Mouse (Mus musculus): ENCODE measurements around the gene 1110051M20Rik. TPM values are rescaled to one million over a fixed set of nuclear protein-coding genes. Genes with fewer than 3 reads are reported as not detected.
A peak's percentile ranks its signal among the peaks of the same experiment; 100 is the strongest.

Gene 1110051M20Rik
- total RNA-seq, 2 experiments from 2014 or later, result 15.2 to 17.6 TPM

DNA sequence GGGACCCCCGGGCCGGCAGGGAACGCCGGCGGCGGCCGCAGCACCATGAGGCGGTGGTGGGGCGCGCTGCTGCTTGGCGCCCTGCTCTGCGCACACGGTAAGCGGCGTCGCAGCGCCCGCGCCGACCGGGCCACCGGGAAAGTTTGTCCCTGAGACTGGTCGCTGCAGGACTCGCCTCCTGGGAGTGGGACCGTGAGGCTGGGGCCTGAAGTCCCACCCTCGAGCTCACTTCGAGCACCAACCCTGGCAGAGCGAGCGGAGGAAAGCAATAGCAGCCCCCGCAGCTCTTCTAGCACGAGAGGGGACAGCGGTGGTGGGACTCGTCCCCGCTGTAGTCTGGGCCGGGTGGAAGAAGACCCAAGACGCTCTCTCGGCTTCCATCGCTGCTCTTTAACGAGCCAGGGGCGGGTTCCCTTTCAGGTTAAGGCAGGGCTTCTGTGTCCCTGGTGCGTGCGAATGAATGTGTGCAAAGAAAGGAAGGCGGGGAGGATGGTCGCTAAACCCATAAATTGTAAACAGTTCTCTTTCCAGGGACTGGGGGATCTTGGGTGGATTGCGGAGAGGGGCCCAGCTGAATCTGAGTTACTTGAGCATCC lies 13.2 kb upstream of the 1110051M20Rik start:
- DNase-seq, result peak; percentile 48

DNA sequence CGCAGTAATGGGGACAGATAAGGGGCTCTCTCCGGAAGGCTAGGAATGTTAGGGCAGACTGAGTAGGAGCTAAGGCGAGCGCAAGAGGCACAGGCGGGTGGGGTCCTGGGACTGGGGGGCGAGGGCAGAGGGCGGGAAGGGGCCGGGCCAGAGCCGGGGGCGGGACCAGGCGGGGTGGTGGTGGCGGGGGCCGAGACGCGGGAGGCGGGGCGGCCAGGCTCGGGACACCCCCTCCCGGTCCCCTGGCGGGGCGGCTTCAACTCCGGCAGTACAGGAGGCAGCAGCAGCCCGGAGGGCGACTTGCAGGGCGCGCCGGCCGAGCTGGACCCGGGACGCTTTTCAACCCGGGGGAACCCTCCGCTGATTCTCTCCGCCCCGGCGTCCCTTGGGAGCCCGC lies 12.8 kb upstream of the 1110051M20Rik start, which contains the start of gene Lrp4:
Gene Lrp4, plus strand, starts transcription at position 253 of the 397 bp plus-strand sequence.
- peak; percentile 79 for DNase-seq

DNA sequence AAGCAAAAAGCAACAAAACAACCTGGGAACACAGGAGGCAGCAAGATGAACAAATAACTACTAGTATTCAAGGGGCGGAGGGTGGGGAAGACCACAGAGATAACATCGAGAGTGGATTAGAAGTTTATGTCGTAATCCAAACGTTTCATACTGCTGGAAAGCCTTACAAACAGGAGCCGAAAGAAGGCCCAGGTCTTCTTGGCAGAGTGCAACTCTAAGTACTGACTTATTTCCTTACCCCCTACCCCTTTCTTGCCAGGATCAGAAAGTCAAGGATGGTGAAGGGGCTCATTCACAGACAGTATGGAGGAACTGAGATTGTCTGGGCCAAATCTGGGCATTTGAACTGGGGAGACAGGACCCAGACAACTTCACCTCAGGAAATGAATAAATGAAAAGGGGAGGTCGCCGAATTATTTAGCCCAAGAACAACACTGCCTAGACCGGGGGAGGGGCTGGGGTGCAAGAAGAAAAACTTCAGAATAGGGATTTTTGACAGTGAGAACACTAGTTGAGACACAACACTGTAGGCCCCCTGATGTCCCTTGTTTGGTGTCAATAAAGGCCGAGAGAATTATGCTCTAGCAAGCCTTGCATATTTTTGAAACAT lies 12.1 kb upstream of the 1110051M20Rik start:
- no peak for DNase-seq

DNA sequence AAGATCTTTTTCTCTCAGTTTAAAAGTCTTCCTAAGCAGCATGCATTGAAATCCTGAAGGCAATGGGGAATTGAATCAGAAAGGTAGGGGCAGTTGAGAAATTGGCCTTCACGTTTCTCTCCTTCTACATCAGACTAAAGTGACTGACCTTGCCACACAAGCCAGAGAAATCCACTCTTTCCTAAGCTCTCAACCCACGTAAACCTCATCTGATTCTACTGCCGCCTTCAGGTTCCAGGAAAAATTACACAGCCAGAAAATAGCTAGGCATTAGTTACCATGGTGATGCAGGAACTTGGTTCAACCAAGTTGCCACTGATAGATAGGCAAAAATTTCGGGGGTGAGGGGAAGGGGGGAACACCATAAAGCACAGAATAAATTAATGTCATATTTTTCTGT lies 11.3 kb upstream of the 1110051M20Rik start:
- peak; percentile 39 for DNase-seq

- DNase-seq, result no peak
Observed at GRCm38 (mm10) chr2:91454434-91454833, 9.9 kb upstream of the 1110051M20Rik start.

GRCm38 (mm10) chr2:91453231-91454075 lies 8.9 kb upstream of the 1110051M20Rik start:
- no peak for DNase-seq

GRCm38 (mm10) chr2:91452658-91453057 lies 8.2 kb upstream of the 1110051M20Rik start:
- DNase-seq, result no peak

- no peak for DNase-seq
Observed at GRCm38 (mm10) chr2:91450316-91450715, 5.8 kb upstream of the 1110051M20Rik start.

DNA sequence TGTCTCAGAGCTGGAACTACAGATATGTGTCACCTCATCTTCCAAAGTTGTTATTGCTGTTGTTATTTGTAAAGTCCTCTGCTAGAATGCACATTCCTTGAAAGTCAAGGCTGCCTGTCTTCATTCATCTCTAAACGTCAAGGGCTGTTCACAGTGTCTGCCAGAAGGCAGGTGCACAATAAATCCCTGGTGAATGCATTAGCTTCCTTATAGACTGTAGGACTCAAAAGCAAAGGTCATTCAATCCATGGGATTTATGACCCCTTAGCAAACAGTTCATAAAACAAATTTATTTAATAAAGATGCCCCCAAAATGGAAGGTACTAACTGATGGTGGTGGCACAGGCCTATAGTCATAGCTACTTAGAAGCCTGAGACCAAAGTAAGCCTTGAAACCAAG lies 5.2 kb upstream of the 1110051M20Rik start:
- DNase-seq, result no peak

- no peak for DNase-seq
Observed at GRCm38 (mm10) chr2:91442241-91442640, 2.3 kb downstream of the 1110051M20Rik start.

- no peak for DNase-seq
Observed at GRCm38 (mm10) chr2:91441715-91442114, 2.8 kb downstream of the 1110051M20Rik start.

- DNase-seq, result no peak
Observed at GRCm38 (mm10) chr2:91440686-91441085, 3.8 kb downstream of the 1110051M20Rik start.

- no peak for DNase-seq
Observed at GRCm38 (mm10) chr2:91439876-91440275, 4.6 kb downstream of the 1110051M20Rik start.

DNA sequence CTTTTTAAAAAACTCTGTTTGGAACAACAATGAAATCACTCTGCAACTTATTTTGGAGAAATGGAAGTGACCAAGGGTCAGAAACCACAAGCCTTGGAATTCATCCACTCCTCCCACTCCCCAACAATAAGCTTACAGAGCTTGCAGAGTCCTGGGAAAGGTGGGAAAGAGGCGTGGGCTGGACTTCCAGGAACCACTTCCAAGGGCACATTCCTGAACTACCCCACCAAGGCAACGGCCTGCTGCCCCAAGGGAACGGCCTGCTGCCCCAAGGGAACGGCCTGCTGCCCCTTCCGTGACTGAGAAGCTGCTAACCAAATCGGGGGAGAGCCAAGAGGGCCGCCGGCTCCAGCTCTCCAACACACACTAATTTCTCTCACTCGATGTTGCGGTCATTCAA lies 5.2 kb downstream of the 1110051M20Rik start:
- no peak for DNase-seq

GRCm38 (mm10) chr2:91437116-91437815 lies 7.2 kb downstream of the 1110051M20Rik start:
- no peak for DNase-seq

DNA sequence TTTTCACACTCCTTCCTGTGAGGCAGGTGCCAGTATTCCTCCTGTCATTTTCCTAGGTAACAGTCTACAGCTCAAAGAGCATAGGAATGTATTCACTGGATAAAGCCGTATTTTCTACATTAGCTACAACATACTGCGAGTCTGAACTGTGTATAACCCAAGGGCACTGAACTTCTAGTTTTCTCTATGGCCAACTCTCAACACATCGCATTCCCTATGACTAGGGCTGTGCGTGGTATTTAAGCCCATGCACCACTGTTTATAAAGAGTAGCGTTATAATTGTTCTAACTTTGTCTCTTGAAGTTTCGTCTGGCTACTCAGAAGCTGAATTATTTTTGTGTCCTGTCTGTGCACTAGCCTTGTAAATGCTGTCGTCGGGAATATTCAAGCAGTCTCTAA lies 7.8 kb downstream of the 1110051M20Rik start:
- no peak for DNase-seq

DNA sequence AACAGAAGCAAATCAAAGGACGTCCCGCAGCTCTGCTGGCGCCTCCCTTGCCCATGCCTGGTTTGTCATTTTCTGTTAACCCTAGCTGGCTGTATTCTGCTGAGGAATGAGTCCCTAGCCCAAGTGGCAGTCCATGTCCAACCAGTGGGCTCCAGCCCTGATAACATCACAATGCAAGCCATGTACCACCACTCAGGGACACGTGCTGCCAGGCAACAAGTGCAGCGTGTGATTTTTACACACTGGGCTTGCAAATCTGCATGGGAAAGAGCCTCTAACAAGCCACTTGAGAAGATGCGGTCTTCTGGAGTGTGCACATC lies 13.9 kb downstream of the 1110051M20Rik start:
- DNase-seq, result no peak

DNA sequence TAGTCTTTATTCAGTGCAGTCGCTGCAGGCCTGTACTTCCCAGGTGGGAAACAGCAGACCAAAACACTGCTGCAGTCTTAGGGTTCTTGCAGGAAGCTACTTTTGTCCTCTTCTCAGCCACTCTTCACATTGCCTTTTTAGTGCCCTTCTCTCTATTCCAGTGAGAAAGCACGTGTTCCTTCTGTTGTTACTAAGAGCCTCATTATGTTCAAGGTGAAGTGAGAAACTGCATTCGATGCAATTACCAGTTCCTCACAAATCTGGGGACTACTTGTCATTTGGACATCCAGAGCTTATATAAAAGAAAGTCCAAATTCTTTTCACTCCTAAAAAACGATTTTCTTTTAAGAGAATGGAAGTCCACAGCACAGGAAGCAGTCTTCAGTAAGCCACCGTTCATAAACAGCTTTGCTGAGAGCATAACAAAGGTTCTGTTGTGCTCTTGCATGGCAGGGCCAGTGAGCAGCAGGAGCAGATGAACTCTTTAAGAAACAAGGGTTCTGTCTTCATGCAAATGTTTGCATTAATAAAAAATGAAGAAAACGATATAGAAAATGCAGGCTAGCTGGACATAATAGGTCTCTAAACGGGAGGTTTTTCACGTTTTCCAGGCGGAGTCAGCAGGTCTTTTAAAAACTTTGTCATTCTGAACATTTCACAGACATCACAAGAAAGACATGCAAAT lies 14.4 kb downstream of the 1110051M20Rik start:
- no peak for DNase-seq

DNA sequence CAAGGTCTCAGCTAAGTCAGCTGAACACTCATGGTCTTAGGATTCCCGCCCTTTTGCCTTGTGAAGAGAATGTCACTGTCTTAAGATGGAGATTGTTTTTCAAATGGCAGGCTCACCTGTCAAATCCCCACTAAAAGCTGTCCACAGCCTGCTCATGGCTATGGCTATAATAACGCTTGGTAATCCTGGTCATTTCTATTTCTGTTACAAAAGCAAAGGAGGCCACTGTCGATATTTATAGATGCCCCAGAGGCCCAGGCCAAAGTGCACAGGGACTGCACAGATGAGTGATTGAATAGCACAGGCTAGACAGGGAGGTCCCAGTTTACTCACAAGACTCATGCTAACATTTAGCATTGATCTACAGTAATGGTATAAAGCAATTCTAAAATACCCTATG lies 15.4 kb downstream of the 1110051M20Rik start:
- DNase-seq, result no peak

DNA sequence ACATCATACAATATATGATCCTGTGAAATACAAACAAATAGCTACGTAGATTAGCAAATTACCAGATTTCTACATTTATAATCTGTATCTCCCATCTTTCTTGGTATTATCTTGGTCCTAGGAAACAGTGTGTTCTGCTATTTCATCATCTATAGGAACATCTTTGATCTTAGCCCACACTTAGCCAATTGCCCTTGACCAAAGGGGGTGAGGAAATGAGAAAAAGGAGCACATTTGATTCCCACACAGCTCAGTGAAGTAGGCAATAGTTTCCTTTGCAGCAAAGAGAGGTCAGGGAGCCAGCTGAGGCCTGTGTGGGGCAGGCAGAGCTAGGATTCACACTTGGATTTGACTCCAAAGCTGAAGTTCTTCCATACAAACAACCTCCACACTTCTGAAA lies 18.2 kb downstream of the 1110051M20Rik start:
- DNase-seq, result no peak

DNA sequence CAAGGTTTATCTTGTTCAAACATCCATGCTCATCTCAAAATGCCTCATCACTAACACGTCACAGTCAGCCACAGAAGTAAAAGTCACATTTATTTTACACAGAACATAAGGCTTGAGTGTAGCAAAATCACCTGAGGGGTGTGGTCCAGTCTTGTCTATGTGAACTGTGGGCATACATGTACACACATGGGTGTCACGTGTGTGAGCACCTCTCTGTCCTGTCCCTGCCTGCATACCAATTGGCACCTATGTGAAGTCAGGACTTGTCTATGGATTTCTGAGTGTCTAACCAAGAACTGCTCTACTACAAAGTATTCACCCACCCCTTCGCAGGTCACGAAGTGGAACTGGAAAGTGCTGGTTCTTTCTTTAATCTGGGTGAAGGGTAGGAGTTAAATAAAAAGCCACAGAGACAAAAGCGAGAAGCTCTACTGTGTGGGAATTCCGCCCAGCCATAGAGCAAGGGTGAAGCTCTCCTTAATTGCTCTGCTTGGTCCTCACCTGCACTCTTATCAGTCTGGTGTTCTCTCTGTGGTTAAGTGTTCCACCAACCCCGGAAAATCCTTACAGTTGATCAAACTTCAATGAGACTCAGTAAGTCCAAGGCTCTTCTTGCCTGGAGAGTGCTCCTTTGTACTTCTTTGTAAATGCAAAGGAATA lies 20.3 kb downstream of the 1110051M20Rik start:
- no peak for DNase-seq

DNA sequence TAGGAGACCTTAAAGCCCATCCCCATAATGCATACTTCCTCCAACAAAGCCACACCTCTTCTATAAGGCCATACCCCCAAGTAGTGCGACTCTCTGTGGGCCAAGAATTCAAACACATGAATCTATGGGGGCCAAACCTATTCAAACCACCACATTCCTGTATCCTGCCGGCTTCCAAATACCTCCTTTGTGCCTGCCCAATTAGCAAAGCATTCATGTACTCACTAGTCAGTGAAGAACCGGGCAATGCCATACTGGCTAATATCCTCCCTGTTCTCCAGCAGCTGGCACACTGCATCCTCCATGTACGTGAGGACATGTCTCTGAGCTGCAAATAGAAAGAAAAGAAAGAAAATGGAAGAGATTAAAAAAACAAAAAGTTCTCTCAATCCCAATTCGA lies 22.9 kb downstream of the 1110051M20Rik start:
- DNase-seq, result no peak

Measured in adrenal gland, postnatal 10 days (tissue).